Mouse (Mus musculus) heart, adult 2 months (tissue): ENCODE measurements around the gene Arf4. TPM values are rescaled to one million over a fixed set of nuclear protein-coding genes. Genes with fewer than 3 reads are reported as not detected.

Experiments
- DNase-seq, 2 experiments: peaks; one replicate each; pipeline ENCODE4 v3.0.0; 2021
- H3K27ac ChIP-seq: fragments of 200-600 bp; 2 replicates; pipeline ENCODE4 v1.8.1; 2022
- H3K27me3 ChIP-seq: fragments of 200-500 bp; 2 replicates; pipeline ENCODE4 v1.6.1; 2012; ENCODE audit warnings: mild to moderate bottlenecking, low read length, inconsistent platforms, mixed read lengths; ENCODE audit not compliant: control insufficient read depth, insufficient read depth
- H3K36me3 ChIP-seq: fragments of 200-500 bp; 2 replicates; pipeline ENCODE4 v1.6.1; 2012; ENCODE audit warnings: low read length, inconsistent platforms; ENCODE audit not compliant: control insufficient read depth, insufficient read depth
- H3K4me1 ChIP-seq: fragments of 200-500 bp; 2 replicates; pipeline ENCODE4 v1.6.1; 2011; ENCODE audit warnings: low read length; ENCODE audit not compliant: control insufficient read depth, insufficient read depth
- H3K4me3 ChIP-seq: fragments of 200-600 bp; 2 replicates; pipeline ENCODE4 v1.8.1; 2022
- H3K79me2 ChIP-seq: fragments of 200-500 bp; replicated peaks from 2 replicates; pipeline ENCODE4 v1.6.1; 2012; ENCODE audit warnings: mild to moderate bottlenecking, inconsistent platforms, low read length, moderate library complexity, mixed read lengths; ENCODE audit not compliant: control insufficient read depth, insufficient read depth
- H3K9ac ChIP-seq: fragments of 200-500 bp; 2 replicates; pipeline ENCODE4 v1.6.1; 2012; ENCODE audit warnings: low read depth, mild to moderate bottlenecking, control low read depth, inconsistent platforms, low read length, mixed read lengths
- CTCF ChIP-seq: fragments of 200-600 bp; IDR thresholded peaks from 2 replicates; pipeline ENCODE4 v1.8.1; 2022; ENCODE audit warnings: antibody characterized with exemption, mild to moderate bottlenecking, moderate library complexity
- EP300 ChIP-seq: fragments of 200-500 bp; IDR thresholded peaks from 2 replicates; pipeline ENCODE4 v1.6.1; 2011; ENCODE audit warnings: low read depth, low read length, control low read depth; ENCODE audit not compliant: insufficient read depth
- POLR2A ChIP-seq: fragments of 200-500 bp; IDR thresholded peaks from 2 replicates; pipeline ENCODE4 v1.6.1; 2011; ENCODE audit warnings: mild to moderate bottlenecking, low read depth, low read length, control low read depth; ENCODE audit not compliant: insufficient read depth
- WGBS: fragments of 180-500 bp; shearing (Covaris S2); methylation state at CpG from one replicate; pipeline ENCODE4 v1.1.7; 2018; 5-methylcytosine and 5-hydroxymethylcytosine counted together
- intact Hi-C: fragments of 180-260 bp; cut with DNase I; formaldehyde crosslinking; loops from one replicate; pipeline ENCODE4 v1.15.1; 2025
- polyA plus RNA-seq: library from polyadenylated mRNA; depleted of rRNA; stranded (reverse); fragments of >200 nt; gene quantifications from 2 replicates; pipeline ENCODE4 v1.2.3, GENCODE M21; 2012
- total RNA-seq, 2 experiments: library from RNA; stranded (reverse); gene quantifications; 2 replicates each; pipeline ENCODE4 v1.2.3; 2021

Gene Arf4
- total and polyA plus RNA-seq, 3 experiments: 55.7 to 73.2 (median 73.1) TPM

GRCm38 (mm10) chr14:26605354-26605753, 32.5 kb upstream of the Arf4 start:
- H3K36me3 ChIP-seq: peaks cover 10% of the 10 kb centered on the region

DNA sequence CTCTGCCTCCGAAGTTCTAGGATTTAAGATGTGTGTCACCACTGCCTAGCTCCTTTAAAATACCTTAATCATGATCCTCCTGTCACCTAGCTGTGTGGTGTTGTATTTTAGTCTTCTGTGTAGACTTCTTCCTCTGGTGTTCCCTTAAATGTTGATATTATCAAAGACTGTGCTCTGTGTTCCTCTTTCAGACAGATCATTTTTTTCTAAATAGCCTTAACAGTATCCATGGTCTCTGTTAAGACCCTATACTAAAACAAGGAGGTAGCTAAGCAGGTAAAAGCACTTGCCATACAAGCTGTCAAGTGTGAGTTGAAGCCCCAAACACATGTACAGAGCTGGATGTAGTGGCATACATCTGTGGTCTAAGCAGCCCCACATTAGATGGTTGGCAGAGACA, 28.2 kb upstream of the Arf4 start:
- Histone ChIP-seq H3K27ac (no peak overlapping the region), H3K79me2 (no peaks in the 10 kb centered on the region), H3K4me3 (no peak overlapping the region), H3K4me1 (no peaks in the 10 kb centered on the region), H3K27me3 (no peaks in the 10 kb centered on the region), H3K36me3 (peaks cover 13% of the 10 kb centered on the region), H3K9ac (no peak overlapping the region)
- 100% methylated on average over 1 of the region's 1 CpGs for WGBS
- TF ChIP-seq POLR2A: no peak
- TF ChIP-seq CTCF: no peak
- TF ChIP-seq EP300: no peak
- intact Hi-C loops: loop anchor here (10.0 kb wide), 1 partner anchor 65 kb away; no protein-coding TSS in a partner anchor
- no peak for DNase-seq

More at GRCm38 (mm10) chr14:26605354-26605753, 32.5 kb upstream of the Arf4 start:
- intact Hi-C loops: no loop called here
- Histone ChIP-seq H3K27ac (no peak overlapping the region), H3K4me1 (no peaks in the 10 kb centered on the region), H3K79me2 (no peaks in the 10 kb centered on the region), H3K27me3 (no peaks in the 10 kb centered on the region), H3K9ac (no peak overlapping the region), H3K4me3 (no peak overlapping the region)
- no peak for TF ChIP-seq EP300
- TF ChIP-seq CTCF: no peak
- TF ChIP-seq POLR2A: no peak
- WGBS: 71% methylated on average over 4 of the region's 4 CpGs
- DNase-seq: no peak

- Histone ChIP-seq H3K79me2 (no peaks in the 10 kb centered on the region), H3K27ac (no peak overlapping the region), H3K4me3 (no peak overlapping the region), H3K4me1 (no peaks in the 10 kb centered on the region), H3K27me3 (no peaks in the 10 kb centered on the region), H3K9ac (no peak overlapping the region), H3K36me3 (peaks cover 9% of the 10 kb centered on the region)
- no peak for TF ChIP-seq EP300
- no peak for TF ChIP-seq CTCF
- no peak for TF ChIP-seq POLR2A
- DNase-seq: no peak
- WGBS: 87% methylated on average over 4 of the region's 4 CpGs
- intact Hi-C loops: loop anchor here (10.0 kb wide), 1 partner anchor 64 kb away; no protein-coding TSS in a partner anchor
These were observed 27.2 kb upstream of the Arf4 start for GRCm38 (mm10) chr14:26610689-26611088.

GRCm38 (mm10) chr14:26625301-26625700, 12.6 kb upstream of the Arf4 start:
- H3K4me1 ChIP-seq: no peaks in the 10 kb centered on the region; the same call in 1 of the 2 replicates
- peaks cover 3% of the 10 kb centered on the region; the same call in 1 of the 2 replicates for H3K36me3 ChIP-seq
- intact Hi-C loops: no loop called here
- DNase-seq: no peak
- H3K79me2 ChIP-seq: no peaks in the 10 kb centered on the region
- no peak overlapping the region for H3K9ac ChIP-seq
- no peak overlapping the region for H3K4me3 ChIP-seq
- TF ChIP-seq CTCF: no peak
- no peak for TF ChIP-seq POLR2A
- WGBS: 65% methylated on average over 4 of the region's 4 CpGs
- H3K27me3 ChIP-seq: no peaks in the 10 kb centered on the region
- no peak overlapping the region for H3K27ac ChIP-seq

- DNase-seq: no peak
- no peak overlapping the region for H3K4me3 ChIP-seq
- H3K4me1 ChIP-seq: no peaks in the 10 kb centered on the region; the same call in 1 of the 2 replicates
- no peaks in the 10 kb centered on the region for H3K79me2 ChIP-seq
- H3K27me3 ChIP-seq: no peaks in the 10 kb centered on the region
- WGBS: 83% methylated on average over 5 of the region's 5 CpGs
- peaks cover 2% of the 10 kb centered on the region; the same call in 1 of the 2 replicates for H3K36me3 ChIP-seq
- no peak overlapping the region for H3K9ac ChIP-seq
- TF ChIP-seq CTCF (no peak), EP300 (no peak), POLR2A (no peak)
- no peak overlapping the region for H3K27ac ChIP-seq
- intact Hi-C loops: no loop called here
These were observed 11.2 kb upstream of the Arf4 start for GRCm38 (mm10) chr14:26626605-26627140.

GRCm38 (mm10) chr14:26637025-26637850, 636 bp upstream of the Arf4 start:
- Histone ChIP-seq H3K79me2 (no peaks in the 10 kb centered on the region), H3K4me3 (peak overlapping the region; percentile 52), H3K36me3 (peaks cover 16% of the 10 kb centered on the region), H3K27me3 (no peaks in the 10 kb centered on the region), H3K4me1 (peaks cover 6% of the 10 kb centered on the region), H3K9ac (peak overlapping the region; percentile 61), H3K27ac (peak overlapping the region; percentile 93)
- 8% methylated on average over 17 of the region's 17 CpGs for WGBS
- peak; percentile 33 to 35 for DNase-seq
- no peak for TF ChIP-seq CTCF
- TF ChIP-seq EP300: no peak
- TF ChIP-seq POLR2A: no peak; the same call in 1 of the 2 replicates
- intact Hi-C loops: no loop called here
